Mouse (Mus musculus) bone marrow, adult 2 months (tissue): Measurements from ENCODE around the gene Foxp2. TPM values are rescaled to one million over a fixed set of nuclear protein-coding genes. Genes with fewer than 3 reads are reported as not detected.

Source experiments
- H3K27ac ChIP-seq: fragments of 200-500 bp; 2 replicates; pipeline ENCODE4 v1.5.1; 2012; ENCODE audit warnings: low read depth, mild to moderate bottlenecking, control low read depth, inconsistent platforms, low read length; ENCODE audit not compliant: control insufficient read depth, poor library complexity, insufficient read depth
- H3K4me1 ChIP-seq: fragments of 200-500 bp; 2 replicates; pipeline ENCODE4 v1.6.1; 2011; ENCODE audit warnings: low read length; ENCODE audit not compliant: control insufficient read depth, insufficient read depth
- H3K4me3 ChIP-seq: fragments of 200-500 bp; replicated peaks from 2 replicates; pipeline ENCODE3; 2011; ENCODE audit warnings: mild to moderate bottlenecking, low read depth, low read length, control low read depth; ENCODE audit not compliant: control insufficient read depth
- CTCF ChIP-seq: fragments of 200-500 bp; IDR thresholded peaks from 2 replicates; pipeline ENCODE4 v1.5.1; 2011; ENCODE audit warnings: low read length, control low read depth; ENCODE audit not compliant: control insufficient read depth, insufficient read depth
- POLR2A ChIP-seq: fragments of 200-500 bp; IDR thresholded peaks from 2 replicates; pipeline ENCODE4 v1.6.1; 2011; ENCODE audit warnings: low read depth, mild to moderate bottlenecking, control low read depth, low read length, borderline replicate concordance; ENCODE audit not compliant: control insufficient read depth
- WGBS: fragments of 180-500 bp; shearing (Covaris S2); methylation state at CpG from one replicate; pipeline ENCODE4 v1.1.7; 2018; 5-methylcytosine and 5-hydroxymethylcytosine counted together
- polyA plus RNA-seq: library from polyadenylated mRNA; stranded (reverse); fragments of >200 nt; gene quantifications from 2 replicates; pipeline ENCODE4 v1.2.4, GENCODE M21; 2011; ENCODE audit warnings: low replicate concordance; ENCODE audit not compliant: missing spikeins, insufficient read depth, insufficient read length

Gene Foxp2
- polyA plus RNA-seq, 1 experiment = 5.3 TPM

DNA sequence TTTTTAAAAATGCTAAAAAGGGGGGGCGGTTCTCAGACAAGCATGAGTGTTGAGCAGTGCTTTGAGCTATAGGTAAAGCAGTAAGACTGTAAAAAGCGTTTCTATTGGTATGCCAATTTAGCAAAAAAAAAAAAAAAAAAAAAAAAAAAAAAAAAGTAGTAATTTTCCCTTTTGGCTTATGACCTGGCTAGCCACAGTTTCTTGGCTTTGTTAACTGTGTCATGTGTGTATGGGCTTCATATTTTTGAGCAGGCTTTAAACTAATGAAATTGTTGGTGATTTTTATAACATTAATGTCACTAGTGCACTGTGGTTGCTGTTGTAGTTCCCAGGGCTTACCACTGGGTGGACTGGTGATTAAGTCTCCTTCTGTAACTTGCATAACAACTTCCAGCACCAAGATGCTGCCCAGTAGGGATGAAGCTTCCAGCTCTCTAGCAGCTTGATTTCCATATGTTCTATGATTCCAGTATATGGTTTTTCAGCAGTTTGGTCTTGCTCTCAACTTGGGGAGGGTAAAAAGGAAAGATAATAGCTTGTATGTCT is 262.4 kb downstream of the Foxp2 start:
- no peak for TF ChIP-seq CTCF
- TF ChIP-seq POLR2A = no peak
- H3K4me1 ChIP-seq = no peaks in the 10 kb centered on the region
- WGBS = 75% methylated on average over 2 of the region's 2 CpGs
- no peak overlapping the region for H3K27ac ChIP-seq
- no peak overlapping the region for H3K4me3 ChIP-seq

DNA sequence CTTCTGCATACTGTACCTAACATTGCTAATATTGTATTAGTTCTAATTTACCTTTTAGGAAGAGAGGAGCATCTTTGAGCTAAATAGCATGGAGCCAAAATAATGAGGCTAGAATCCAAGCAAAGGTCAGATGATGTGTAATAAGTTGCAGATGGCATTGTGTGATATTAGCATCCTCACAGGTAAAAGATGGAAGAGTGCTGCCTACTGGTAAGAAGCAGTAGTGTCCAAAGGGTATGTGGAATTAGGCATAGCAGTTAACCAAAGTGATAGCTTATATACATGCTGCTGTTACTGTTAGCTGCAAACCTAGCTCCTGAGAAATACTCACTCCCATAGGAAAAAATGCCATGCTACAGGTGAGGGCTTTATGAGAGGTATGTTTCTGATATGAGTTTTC is 275.6 kb downstream of the Foxp2 start:
- TF ChIP-seq POLR2A (no peak), CTCF (no peak)
- Histone ChIP-seq H3K27ac (no peak overlapping the region), H3K4me1 (no peaks in the 10 kb centered on the region), H3K4me3 (no peak overlapping the region)

GRCm38 (mm10) chr6:15192877-15193276 is 291.7 kb downstream of the Foxp2 start:
- TF ChIP-seq POLR2A (no peak), CTCF (no peak)
- WGBS = 76% methylated on average over 5 of the region's 5 CpGs

DNA sequence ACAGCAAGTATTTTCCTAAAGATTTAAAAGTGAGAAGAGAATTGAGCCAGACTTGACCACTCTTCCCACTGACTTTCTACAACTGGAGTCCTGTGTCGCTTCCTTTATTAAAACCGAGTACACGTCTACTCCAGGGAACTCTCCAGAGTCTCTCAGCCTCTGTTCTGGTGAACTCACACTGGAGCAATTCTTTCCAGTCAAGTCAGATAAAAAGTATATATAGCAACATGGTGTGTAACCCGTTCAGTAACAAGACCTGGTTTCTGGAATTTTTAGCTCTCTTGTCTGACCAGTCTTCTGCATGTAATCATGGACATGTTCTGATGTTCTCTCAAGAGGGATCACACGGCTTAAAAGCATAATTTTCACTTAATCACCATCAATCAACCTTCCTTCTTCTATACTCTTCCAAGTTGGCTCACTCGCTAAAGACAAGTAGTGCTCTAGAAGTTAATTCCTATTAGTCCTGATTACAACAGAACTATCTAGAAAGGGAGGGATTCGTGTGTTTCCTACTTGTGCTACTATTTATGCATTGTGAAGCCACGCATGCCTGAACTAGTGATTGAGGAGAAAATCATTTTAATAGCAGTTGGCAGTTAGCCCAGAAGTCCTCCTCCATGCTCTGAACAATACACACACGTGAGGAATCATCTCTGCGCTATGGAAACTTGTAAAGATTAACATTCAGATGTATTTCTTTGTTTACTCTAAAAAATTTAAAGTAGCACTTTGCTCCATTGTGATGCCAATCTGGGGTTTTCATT is 341.2 kb downstream of the Foxp2 start:
- TF ChIP-seq POLR2A (no peak), CTCF (no peak)
- Histone ChIP-seq H3K4me1 (no peaks in the 10 kb centered on the region), H3K27ac (no peak overlapping the region), H3K4me3 (no peak overlapping the region)
- WGBS = 75% methylated on average over 10 of the region's 10 CpGs

More at GRCm38 (mm10) chr6:15192877-15193276, 291.7 kb downstream of the Foxp2 start:
- no peak overlapping the region for H3K4me3 ChIP-seq
- H3K4me1 ChIP-seq = no peaks in the 10 kb centered on the region
- H3K27ac ChIP-seq = no peak overlapping the region

DNA sequence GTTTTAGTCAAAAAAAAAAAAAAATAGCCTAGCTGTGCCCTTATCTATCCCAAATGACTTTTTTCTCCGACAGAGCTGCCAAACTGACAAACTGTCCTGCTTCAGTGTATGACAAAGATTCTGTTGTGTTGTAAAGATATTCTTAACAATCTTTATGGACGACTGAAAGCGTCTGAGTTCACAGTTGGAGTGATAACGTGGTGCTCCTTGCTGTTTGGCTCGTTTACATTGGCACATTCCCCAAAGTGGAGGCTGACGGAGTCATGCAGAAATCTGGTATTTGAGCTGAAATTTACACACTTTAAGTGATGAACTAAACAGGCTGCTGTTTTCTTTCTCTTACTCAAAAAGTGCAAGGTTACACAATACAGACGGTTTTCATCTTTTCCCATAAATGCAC is 356.2 kb downstream of the Foxp2 start:
- 54% methylated on average over 7 of the region's 7 CpGs for WGBS
- Histone ChIP-seq H3K4me3 (no peak overlapping the region), H3K27ac (no peak overlapping the region), H3K4me1 (no peaks in the 10 kb centered on the region)
- TF ChIP-seq CTCF (no peak), POLR2A (no peak)

DNA sequence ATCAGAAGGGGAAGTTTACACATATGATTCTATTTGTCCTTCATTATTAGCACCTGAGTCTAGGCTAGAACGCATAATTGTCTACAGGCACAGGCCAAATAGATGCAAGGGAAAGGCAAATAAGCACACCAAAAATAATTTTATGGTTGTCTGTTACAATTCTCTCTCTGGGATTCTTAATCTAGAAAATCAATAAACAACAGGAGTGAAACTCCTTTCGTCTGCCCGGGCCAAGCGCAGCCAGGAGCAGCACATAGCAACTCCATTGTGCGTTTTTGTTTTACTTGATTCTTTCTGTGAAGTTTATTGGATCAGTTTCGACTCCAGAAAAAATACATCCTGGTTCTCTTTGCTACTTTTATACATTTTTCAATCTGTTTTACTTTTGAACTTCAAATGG is 356.7 kb downstream of the Foxp2 start:
- Histone ChIP-seq H3K4me3 (no peak overlapping the region), H3K27ac (no peak overlapping the region), H3K4me1 (no peaks in the 10 kb centered on the region)
- 80% methylated on average over 6 of the region's 6 CpGs for WGBS
- TF ChIP-seq CTCF (no peak), POLR2A (no peak)

DNA sequence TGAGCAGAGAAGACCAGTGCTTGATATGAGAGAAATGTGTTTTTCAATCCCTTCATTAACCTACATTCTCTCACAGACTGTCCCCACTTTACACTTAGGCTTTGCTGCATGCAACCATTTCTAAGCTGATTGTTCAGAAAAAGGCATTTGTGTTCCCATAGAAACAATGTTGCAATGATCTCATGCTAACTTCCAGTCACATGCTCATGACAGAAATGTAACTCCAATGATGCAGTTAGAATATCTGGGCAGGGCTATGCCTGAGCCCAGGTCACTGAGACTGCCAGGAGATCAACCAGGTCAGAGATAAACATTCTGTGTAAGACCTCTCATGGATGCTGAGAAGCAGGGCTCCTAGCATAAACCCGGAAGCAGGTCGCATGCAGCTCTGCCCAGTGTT is 367.0 kb downstream of the Foxp2 start:
- H3K4me3 ChIP-seq = no peak overlapping the region
- H3K27ac ChIP-seq = no peak overlapping the region
- no peaks in the 10 kb centered on the region for H3K4me1 ChIP-seq
- TF ChIP-seq POLR2A = no peak
- no peak for TF ChIP-seq CTCF
- WGBS = 81% methylated on average over 2 of the region's 2 CpGs

DNA sequence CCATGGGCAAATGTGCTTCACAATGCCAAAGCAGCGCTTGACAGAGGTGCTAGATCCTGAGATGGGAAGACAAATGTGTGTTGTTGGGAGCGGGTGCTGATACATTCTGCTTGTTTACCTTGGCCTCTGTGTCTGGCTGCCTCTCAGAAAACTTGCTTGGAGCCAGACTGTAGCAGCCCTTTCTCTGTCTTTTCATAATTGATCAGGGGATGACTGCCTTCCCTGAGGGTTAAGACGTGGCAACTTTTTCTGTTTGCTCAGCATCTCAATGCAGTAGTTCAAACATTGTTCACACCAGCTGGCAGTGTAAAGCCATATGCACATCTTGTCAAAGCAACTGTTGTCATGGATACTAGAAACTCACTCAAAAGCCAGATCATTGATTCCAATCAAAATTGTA is 384.1 kb downstream of the Foxp2 start:
- no peak overlapping the region for H3K27ac ChIP-seq
- WGBS = 84% methylated on average over 3 of the region's 3 CpGs
- H3K4me1 ChIP-seq = no peaks in the 10 kb centered on the region
- no peak for TF ChIP-seq CTCF
- no peak for TF ChIP-seq POLR2A
- no peak overlapping the region for H3K4me3 ChIP-seq
